Mouse (Mus musculus): ENCODE measurements around the gene Ppp4r1.

Gene Ppp4r1

GRCm38 (mm10) chr17:65799353-65799752 is 17.0 kb downstream of the Ppp4r1 start:
- intact Hi-C loops (cut with DNase I) = no loop called here

DNA sequence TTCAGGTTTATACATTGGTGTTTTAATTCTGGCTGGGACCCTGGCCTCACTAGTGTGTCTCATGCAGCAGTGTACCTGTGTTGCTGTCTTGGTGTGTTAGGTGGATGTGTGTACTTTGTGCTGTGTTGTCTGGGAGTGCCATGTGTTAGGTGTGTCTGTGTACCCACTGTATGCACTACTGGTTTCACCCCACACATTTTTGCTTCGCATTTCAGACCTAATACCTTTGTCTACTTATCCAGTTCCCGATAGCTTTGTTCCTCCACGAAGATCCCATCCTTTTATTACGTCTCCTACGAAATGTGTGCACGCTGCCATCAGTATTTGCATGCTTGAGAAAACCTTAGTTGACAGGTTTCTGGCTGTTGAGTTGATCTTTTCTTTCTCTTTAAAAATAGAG is 18.1 kb downstream of the Ppp4r1 start:
- intact Hi-C loops (cut with DNase I) = no loop called here

DNA sequence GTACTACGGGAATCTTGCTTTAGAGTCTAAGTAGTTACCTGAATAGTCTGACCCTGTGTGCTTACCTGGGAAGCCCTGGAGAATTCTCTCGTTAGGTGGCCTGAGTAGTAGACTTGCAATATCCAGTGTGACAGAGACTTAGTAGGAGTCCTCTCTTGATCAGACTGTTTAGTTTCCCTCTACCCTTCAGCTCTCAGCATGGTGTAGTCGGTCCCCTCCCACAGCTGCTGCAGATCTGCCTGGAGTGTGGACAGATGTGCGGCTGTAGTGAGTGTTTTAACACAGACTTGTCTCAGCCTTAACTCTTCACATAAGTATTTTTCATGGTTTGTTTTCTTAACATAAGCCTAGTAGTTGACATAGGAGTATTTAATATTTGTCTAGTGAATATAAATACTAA is 19.7 kb downstream of the Ppp4r1 start:
- intact Hi-C loops (cut with DNase I) = no loop called here

DNA sequence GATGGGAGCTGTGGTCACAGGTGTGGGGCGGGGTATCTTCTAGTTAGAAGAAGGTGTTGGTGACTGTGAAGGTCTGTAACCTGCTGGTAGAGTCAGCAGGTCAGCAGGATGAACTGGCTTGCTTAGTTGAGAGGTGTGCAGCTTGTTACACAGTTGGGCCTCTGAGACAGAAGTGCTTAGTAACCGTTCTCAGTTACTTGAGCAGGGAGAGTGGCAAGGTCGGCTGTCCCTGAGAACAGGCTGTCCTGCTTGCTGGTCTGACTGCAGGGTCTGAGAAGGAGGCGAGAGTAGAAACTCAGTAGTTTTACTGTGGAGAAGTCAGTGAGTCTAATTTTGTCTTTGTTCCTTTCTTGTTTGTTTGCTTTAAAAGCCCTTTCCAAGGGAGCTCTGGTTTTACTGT is 23.6 kb downstream of the Ppp4r1 start:
- intact Hi-C loops (cut with DNase I) = no loop called here

- intact Hi-C loops (cut with DNase I) = no loop called here
Observed at GRCm38 (mm10) chr17:65806416-65806815, 24.0 kb downstream of the Ppp4r1 start.

- intact Hi-C loops (cut with DNase I) = no loop called here
Observed at GRCm38 (mm10) chr17:65811032-65811431, 28.7 kb downstream of the Ppp4r1 start.

- intact Hi-C loops (cut with DNase I) = no loop called here
Observed at GRCm38 (mm10) chr17:65813763-65814162, 31.4 kb downstream of the Ppp4r1 start.

GRCm38 (mm10) chr17:65820197-65820596 is 37.8 kb downstream of the Ppp4r1 start:
- intact Hi-C loops (cut with DNase I) = no loop called here

DNA sequence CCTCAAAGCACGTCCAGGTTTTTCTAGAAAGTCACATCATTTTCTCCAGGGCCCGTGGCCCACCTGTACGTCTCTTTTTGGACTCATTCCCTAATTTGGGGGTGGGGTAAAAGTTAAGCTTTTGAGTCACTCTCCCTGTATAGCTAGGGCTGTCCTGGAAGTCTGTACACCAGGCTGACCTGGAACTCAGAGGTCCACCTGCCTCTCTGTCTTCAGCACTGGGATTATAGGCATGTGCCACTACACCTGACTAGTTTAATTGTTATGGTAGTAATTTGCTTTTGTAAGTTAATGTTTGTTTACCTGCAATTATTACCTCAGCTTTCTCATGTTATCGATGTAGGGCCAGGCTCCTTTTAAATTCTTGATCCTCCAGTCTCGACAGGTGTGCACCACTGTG is 40.0 kb downstream of the Ppp4r1 start:
- intact Hi-C loops (cut with DNase I) = no loop called here

GRCm38 (mm10) chr17:65824246-65824645 is 41.9 kb downstream of the Ppp4r1 start:
- intact Hi-C loops (cut with DNase I) = no loop called here

GRCm38 (mm10) chr17:65826257-65826656 is 43.9 kb downstream of the Ppp4r1 start:
- intact Hi-C loops (cut with DNase I) = no loop called here

- intact Hi-C loops (cut with DNase I) = no loop called here
Observed at GRCm38 (mm10) chr17:65827119-65827840, 44.9 kb downstream of the Ppp4r1 start.

GRCm38 (mm10) chr17:65827904-65828303 is 45.5 kb downstream of the Ppp4r1 start:
- intact Hi-C loops (cut with DNase I) = no loop called here

DNA sequence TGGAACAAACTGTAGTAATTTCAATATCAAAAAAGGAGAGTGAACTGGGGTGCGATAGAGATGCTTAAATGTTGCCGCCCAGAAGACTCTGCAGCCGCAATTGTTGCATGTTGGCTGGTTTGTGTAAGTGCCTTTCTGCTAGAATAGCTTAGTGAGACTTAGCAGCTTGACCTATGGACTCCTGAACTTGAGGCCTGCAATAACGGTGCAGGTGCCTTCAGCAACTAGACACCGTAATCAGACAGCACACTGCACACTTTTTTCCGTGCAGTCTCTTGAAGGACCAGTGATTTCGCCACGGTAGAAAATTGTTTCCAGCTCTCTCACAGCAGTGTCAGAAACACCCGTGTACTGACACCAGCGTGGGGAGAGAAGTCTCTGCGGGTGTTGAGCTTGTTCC is 46.6 kb downstream of the Ppp4r1 start:
- intact Hi-C loops (cut with DNase I) = no loop called here

GRCm38 (mm10) chr17:65830216-65830863 is 48.0 kb downstream of the Ppp4r1 start:
- intact Hi-C loops (cut with DNase I) = no loop called here

DNA sequence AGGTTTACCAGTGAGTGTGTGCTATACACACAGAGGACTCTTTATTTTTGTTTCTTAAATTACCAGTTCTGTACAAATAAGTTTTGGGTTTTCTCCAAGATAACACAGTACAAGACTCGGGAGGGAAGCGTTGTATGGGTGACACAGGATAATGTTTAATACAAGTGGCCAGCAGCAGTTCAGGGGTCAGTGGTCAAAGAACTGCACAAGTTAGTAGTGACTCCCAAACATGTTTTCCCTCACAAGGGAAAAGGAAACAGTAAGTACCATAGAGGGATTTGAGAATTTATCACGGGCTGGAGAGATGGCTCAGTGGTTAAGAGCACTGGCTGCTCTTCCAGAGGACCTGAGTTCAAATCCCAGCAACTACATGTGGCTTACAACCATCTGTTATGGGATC is 51.5 kb downstream of the Ppp4r1 start:
- intact Hi-C loops (cut with DNase I) = no loop called here

DNA sequence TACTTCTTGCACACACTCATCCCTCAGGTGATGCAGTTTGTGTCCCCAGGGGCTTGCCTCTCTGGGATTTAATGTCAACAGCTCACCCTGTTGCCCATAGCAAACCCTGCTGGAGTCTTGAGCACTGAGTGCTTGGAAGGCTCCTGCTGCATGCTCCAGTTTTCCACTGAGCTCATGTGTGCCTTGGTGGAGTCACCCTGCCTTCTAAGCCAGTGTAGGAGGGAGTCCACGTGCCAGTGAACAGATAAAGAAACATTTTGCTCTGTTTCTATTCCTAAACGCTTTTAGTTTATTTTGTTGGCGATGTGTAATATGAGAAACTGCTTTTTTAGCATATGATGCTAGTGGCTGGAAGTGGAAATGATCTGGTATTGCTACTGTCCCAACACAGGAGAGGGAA is 54.4 kb downstream of the Ppp4r1 start:
- intact Hi-C loops (cut with DNase I) = no loop called here

GRCm38 (mm10) chr17:65839541-65840256 is 57.3 kb downstream of the Ppp4r1 start:
- intact Hi-C loops (cut with DNase I) = no loop called here

DNA sequence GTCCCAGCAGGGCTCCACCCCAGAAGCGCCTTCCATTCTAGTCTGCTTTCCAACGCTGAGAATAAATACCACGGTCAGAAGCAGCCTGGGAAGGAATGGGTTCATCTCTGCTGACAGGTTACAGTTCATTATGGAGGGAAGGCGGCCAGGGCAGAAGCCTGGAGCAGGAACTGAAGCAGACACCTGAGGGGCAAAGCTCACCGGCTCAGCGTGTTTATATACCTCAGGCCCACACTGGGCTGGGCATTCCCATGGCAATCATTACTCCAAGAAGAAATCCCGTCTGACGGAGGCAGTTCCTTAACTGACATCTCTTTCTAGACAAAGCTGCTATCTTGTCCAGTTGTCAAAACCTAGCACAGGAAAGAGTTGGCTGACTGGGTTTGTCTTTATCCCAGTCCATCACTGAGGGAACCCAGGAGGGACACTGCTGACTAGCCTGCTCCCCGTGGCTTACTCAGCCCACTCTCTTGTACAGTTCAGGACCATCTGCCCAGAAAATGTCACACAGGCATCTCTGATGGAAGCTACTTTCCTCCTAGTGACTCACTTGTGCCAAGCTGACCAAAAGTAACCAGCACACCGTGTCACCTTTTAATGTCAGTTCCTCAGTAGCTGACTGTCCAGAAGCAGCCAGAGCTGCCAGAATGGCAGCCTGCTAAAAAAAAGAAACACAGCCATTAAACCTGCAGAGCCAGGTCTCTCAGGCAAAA is 60.5 kb downstream of the Ppp4r1 start:
- intact Hi-C loops (cut with DNase I) = no loop called here

DNA sequence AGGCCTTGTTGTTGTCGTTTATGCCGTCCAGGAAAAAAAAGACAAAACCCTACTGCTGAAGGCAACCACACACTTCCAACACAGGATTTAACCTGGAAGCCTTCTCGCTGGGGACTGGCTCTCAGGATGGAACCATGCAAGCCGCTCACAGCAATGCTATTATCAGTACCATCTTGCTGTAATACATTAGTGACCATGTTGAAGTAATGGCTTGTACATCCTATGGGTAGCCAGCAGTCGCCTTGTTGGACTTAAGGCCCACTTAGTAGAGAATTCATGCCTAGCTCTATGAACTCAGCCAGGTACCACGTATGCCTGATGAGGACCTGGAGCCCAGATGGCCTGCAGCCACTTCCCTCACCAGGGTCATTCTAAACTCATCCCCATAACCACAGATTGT is 63.0 kb downstream of the Ppp4r1 start:
- intact Hi-C loops (cut with DNase I) = no loop called here

GRCm38 (mm10) chr17:65847694-65848449 is 65.5 kb downstream of the Ppp4r1 start:
- intact Hi-C loops (cut with DNase I) = no loop called here
